Mouse (Mus musculus) testis, adult 2 months (tissue): ENCODE measurements around the gene Mms19.

Source experiments
- CTCF ChIP-seq: fragments of 200-500 bp; IDR thresholded peaks from 2 replicates; pipeline ENCODE4 v1.5.1; 2012; ENCODE audit warnings: low read depth, mild to moderate bottlenecking, inconsistent platforms, low read length, moderate library complexity; ENCODE audit not compliant: control insufficient read depth, insufficient read depth, insufficient replicate concordance
- POLR2A ChIP-seq: fragments of 200-500 bp; IDR thresholded peaks from 2 replicates; pipeline ENCODE4 v1.6.1; 2012; ENCODE audit warnings: low read depth, mild to moderate bottlenecking, inconsistent platforms, low read length, moderate library complexity; ENCODE audit not compliant: control insufficient read depth

- no peak for TF ChIP-seq CTCF
- TF ChIP-seq POLR2A = no peak
These were observed 72.2 kb downstream of the Mms19 start for GRCm38 (mm10) chr19:41908736-41909135.
